26 mouse cellular contexts compared by ENCODE assay signal in genomic region chr6:117653886-117654425, GRCm38 (mm10).
A peak's percentile ranks its signal among the peaks of the same experiment; 100 is the strongest.
DNase-seq lines count a peak whose midpoint lies in the region; ATAC-seq and TF ChIP-seq lines count a peak whose summit lies in the region.
"Had no signal": no experiment of that assay in that cellular context is flagged by ENCODE, and none has a peak within 500 bp of the region (broad histone marks: within the 10 kb centered on the region; RNA-seq: fewer than 3 reads in every experiment).

No protein-coding gene starts in this region.

- no peak overlapping the region for H3K9ac ChIP-seq in embryonic facial prominence, embryonic 13.5 days
- H3K9ac ChIP-seq in heart, adult 2 months (ENCODE audit: low read depth, low read length), result no peak overlapping the region
- no peak overlapping the region for H3K9ac ChIP-seq in limb, embryonic 13.5 days
- H3K9ac ChIP-seq: embryonic facial prominence, embryonic 15.5 days; forebrain, postnatal 0 days; heart, embryonic 13.5 days; hindbrain, embryonic 13.5 days; intestine, embryonic 15.5 days had no signal

- H3K27ac ChIP-seq in embryonic facial prominence, embryonic 13.5 days, result 0 out of 2 replicates have a peak overlapping the region, but pooled peaks have one; percentile 7
- no peak overlapping the region for H3K27ac ChIP-seq in embryonic facial prominence, embryonic 10.5 days (replicated peaks)
- peak overlapping the region; percentile 2; the same call in 1 of the 2 replicates for H3K27ac ChIP-seq in heart, adult 2 months
- H3K27ac ChIP-seq in limb, embryonic 13.5 days, result no peak overlapping the region; the same call in 1 of the 2 replicates
- H3K27ac ChIP-seq: embryonic facial prominence, embryonic 15.5 days; heart, embryonic 10.5 days; heart, embryonic 13.5 days; hindbrain, embryonic 10.5 days; hindbrain, embryonic 13.5 days; intestine, embryonic 15.5 days had no signal

- H3K4me1 ChIP-seq in embryonic facial prominence, embryonic 13.5 days, result peaks cover 32% of the 10 kb centered on the region
- H3K4me1 ChIP-seq in embryonic facial prominence, embryonic 10.5 days, result peaks cover 36% of the 10 kb centered on the region
- H3K4me1 ChIP-seq in heart, adult 2 months (ENCODE audit: control insufficient read depth, insufficient read depth, low read length), result peaks cover 9% of the 10 kb centered on the region
- H3K4me1 ChIP-seq in limb, embryonic 13.5 days, result peaks cover 57% of the 10 kb centered on the region
- H3K4me1 ChIP-seq: hindbrain, embryonic 10.5 days; intestine, embryonic 15.5 days had no signal

- DNase-seq in embryonic facial prominence, embryonic 10.5 days (ENCODE audit: low spot score), result no peak
- DNase-seq in heart, adult 2 months, result no peak
- DNase-seq in heart, postnatal 14 days, result no peak
- no peak for DNase-seq in testis, postnatal 14 days (ENCODE audit: low spot score)
- DNase-seq in gastrocnemius, adult 8-10 months (ENCODE audit: low spot score in 2 of 2), result no peak
- no peak for DNase-seq in embryo, embryonic 10.5 days (ENCODE audit: low spot score)
- DNase-seq: adrenal gland, postnatal 10 days; adrenal gland, postnatal 36 days; cerebellum, adult 18-20 months; cerebellum, adult 9-10 months; cerebellum, postnatal 14 days; forebrain, postnatal 0 days; gastrocnemius, postnatal 10 days; gastrocnemius, postnatal 36 days; heart, adult 18-20 months had no signal

- no peak overlapping the region for H3K4me3 ChIP-seq in embryonic facial prominence, embryonic 13.5 days
- no peak overlapping the region for H3K4me3 ChIP-seq in embryonic facial prominence, embryonic 10.5 days
- H3K4me3 ChIP-seq in heart, adult 2 months, result no peak overlapping the region
- H3K4me3 ChIP-seq in limb, embryonic 13.5 days, result no peak overlapping the region
- H3K4me3 ChIP-seq: embryonic facial prominence, embryonic 15.5 days; heart, embryonic 10.5 days; heart, embryonic 13.5 days; hindbrain, embryonic 10.5 days; hindbrain, embryonic 13.5 days; intestine, embryonic 15.5 days had no signal

- 39% methylated on average over 15 of the region's 15 CpGs for WGBS in embryonic facial prominence, embryonic 13.5 days
- 80% methylated on average over 15 of the region's 15 CpGs for WGBS in embryonic facial prominence, embryonic 10.5 days
- 68% methylated on average over 15 of the region's 15 CpGs for WGBS in heart, adult 2 months
- 21% methylated on average over 15 of the region's 15 CpGs for WGBS in limb, embryonic 13.5 days

- H3K79me2 ChIP-seq in heart, adult 2 months (replicated peaks; ENCODE audit: control insufficient read depth, insufficient read depth, low read length), result no peaks in the 10 kb centered on the region

- no peak overlapping the region for H3K4me2 ChIP-seq in embryonic facial prominence, embryonic 13.5 days
- peak overlapping the region; percentile 51 for H3K4me2 ChIP-seq in limb, embryonic 13.5 days (replicated peaks)
- H3K4me2 ChIP-seq: embryonic facial prominence, embryonic 15.5 days; heart, embryonic 13.5 days; hindbrain, embryonic 13.5 days; intestine, embryonic 15.5 days had no signal

- H3K36me3 ChIP-seq in embryonic facial prominence, embryonic 13.5 days, result no peaks in the 10 kb centered on the region
- H3K36me3 ChIP-seq in embryonic facial prominence, embryonic 10.5 days (replicated peaks), result no peaks in the 10 kb centered on the region
- no peaks in the 10 kb centered on the region for H3K36me3 ChIP-seq in heart, adult 2 months (ENCODE audit: control insufficient read depth, insufficient read depth, low read length)
- no peaks in the 10 kb centered on the region for H3K36me3 ChIP-seq in limb, embryonic 13.5 days
- H3K36me3 ChIP-seq: embryonic facial prominence, embryonic 15.5 days; heart, embryonic 10.5 days; heart, embryonic 13.5 days; hindbrain, embryonic 10.5 days; hindbrain, embryonic 13.5 days; intestine, embryonic 15.5 days had no signal

- H3K9me3 ChIP-seq in embryonic facial prominence, embryonic 13.5 days, result no peaks in the 10 kb centered on the region
- H3K9me3 ChIP-seq in embryonic facial prominence, embryonic 10.5 days, result no peaks in the 10 kb centered on the region
- H3K9me3 ChIP-seq in limb, embryonic 13.5 days, result no peaks in the 10 kb centered on the region
- H3K9me3 ChIP-seq: embryonic facial prominence, embryonic 15.5 days; heart, embryonic 10.5 days; heart, embryonic 13.5 days; hindbrain, embryonic 10.5 days; hindbrain, embryonic 13.5 days; intestine, embryonic 15.5 days had no signal

- H3K27me3 ChIP-seq in embryonic facial prominence, embryonic 13.5 days, result no peaks in the 10 kb centered on the region
- H3K27me3 ChIP-seq in embryonic facial prominence, embryonic 10.5 days (replicated peaks; ENCODE audit: low read depth, poor library complexity, severe bottlenecking), result no peaks in the 10 kb centered on the region
- H3K27me3 ChIP-seq in heart, adult 2 months (ENCODE audit: control insufficient read depth, insufficient read depth, low read length), result no peaks in the 10 kb centered on the region
- no peaks in the 10 kb centered on the region for H3K27me3 ChIP-seq in limb, embryonic 13.5 days
- H3K27me3 ChIP-seq: hindbrain, embryonic 13.5 days; intestine, embryonic 15.5 days; Patski had no signal

- TF ChIP-seq CTCF in heart, adult 2 months (IDR thresholded peaks at IDR 0.05), result no peak

- TF ChIP-seq POLR2A in heart, adult 2 months (IDR thresholded peaks at IDR 0.05; ENCODE audit: insufficient read depth, low read depth, low read length), result no peak

- TF ChIP-seq EP300 in heart, adult 2 months (IDR thresholded peaks at IDR 0.05; ENCODE audit: insufficient read depth, low read depth, low read length), result no peak

- intact Hi-C loops in heart, adult 2 months (cut with DNase I), result loop anchor here (2.0 to 10.0 kb wide), 3 partner anchors 47 to 219 kb away; no protein-coding TSS in a partner anchor
- intact Hi-C loops in heart, postnatal 14 days (cut with DNase I), result loop anchor here (10.0 kb wide), 1 partner anchor 171 kb away; no protein-coding TSS in a partner anchor

- ATAC-seq in embryonic facial prominence, embryonic 13.5 days (ENCODE audit: insufficient number of reproducible peaks, insufficient read depth, low FRiP score, low TSS enrichment, low read depth), result no peak
- peak; percentile 86 for ATAC-seq in limb, embryonic 13.5 days (ENCODE audit: low FRiP score, low read depth)
- ATAC-seq: forebrain, embryonic 14.5 days; forebrain, postnatal 0 days; hindbrain, embryonic 16.5 days; intestine, embryonic 15.5 days; Patski had no signal

Comparison
In these comparisons a context has a peak if more than half of its experiments do, and no peak if none do; other contexts are left out.
1. H3K27ac ChIP-seq: peak in embryonic facial prominence, embryonic 13.5 days (single experiment) and heart, adult 2 months (single experiment); none in embryonic facial prominence, embryonic 10.5 days (single experiment) and limb, embryonic 13.5 days (single experiment).